Mouse (Mus musculus) cerebellum, adult 2 months (tissue): ENCODE measurements at regions not wholly inside any gene's neighbourhood (a gene's known extent, or its start where the extent isn't known, plus 50 kb on each side); places are given as distances from the start of the nearest gene placed in this dataset.

Experiments
- CTCF ChIP-seq: fragments of 200-500 bp; IDR thresholded peaks from 2 replicates; pipeline ENCODE4 v1.5.1; 2011; ENCODE audit warnings: low read depth, mild to moderate bottlenecking, control low read depth, low read length, moderate library complexity, borderline replicate concordance; ENCODE audit not compliant: insufficient read depth
- POLR2A ChIP-seq: fragments of 200-500 bp; IDR thresholded peaks from 2 replicates; pipeline ENCODE4 v1.6.1; 2011; ENCODE audit warnings: low read length, control low read depth, borderline replicate concordance; ENCODE audit not compliant: insufficient read depth

- no peak for TF ChIP-seq CTCF
- no peak for TF ChIP-seq POLR2A
Measured at GRCm38 (mm10) chr5:119507709-119508108, 162.8 kb upstream of the Tbx3 start.
